In genomic region chr8:93969626-93970340, GRCm38 (mm10) we compare ENCODE assay signal across 20 mouse cellular contexts. TPM values are rescaled to one million over a fixed set of nuclear protein-coding genes. Genes with fewer than 3 reads are reported as not detected.
DNase-seq lines count a peak whose midpoint lies in the region; ATAC-seq lines count a peak whose summit lies in the region.
"Had no signal": no experiment of that assay in that cellular context is flagged by ENCODE, and none has a peak within 500 bp of the region (broad histone marks: within the 10 kb centered on the region; RNA-seq: fewer than 3 reads in every experiment).

No protein-coding gene starts in this region.

- no peak for ATAC-seq in midbrain, embryonic 11.5 days (ENCODE audit: low FRiP score)
- no peak for ATAC-seq in midbrain, embryonic 14.5 days (ENCODE audit: low FRiP score, low TSS enrichment)
- ATAC-seq: intestine, embryonic 15.5 days had no signal

- H3K4me2 ChIP-seq in midbrain, embryonic 11.5 days = no peak overlapping the region
- no peak overlapping the region for H3K4me2 ChIP-seq in midbrain, embryonic 14.5 days (ENCODE audit: low read length)
- H3K4me2 ChIP-seq: embryonic facial prominence, embryonic 13.5 days; heart, embryonic 15.5 days; intestine, embryonic 15.5 days; neural tube, embryonic 12.5 days had no signal

- no peak overlapping the region for H3K4me3 ChIP-seq in midbrain, embryonic 11.5 days (ENCODE audit: low read depth, low read length)
- no peak overlapping the region for H3K4me3 ChIP-seq in midbrain, embryonic 14.5 days (replicated peaks; ENCODE audit: low read depth, low read length)
- H3K4me3 ChIP-seq: embryonic facial prominence, embryonic 13.5 days; erythroblast, embryonic 14.5 days; heart, embryonic 15.5 days; intestine, embryonic 15.5 days; neural tube, embryonic 12.5 days had no signal

- WGBS in midbrain, embryonic 11.5 days = 76% methylated on average over 7 of the region's 7 CpGs
- WGBS in midbrain, embryonic 14.5 days = 83% methylated on average over 7 of the region's 7 CpGs

- no peak overlapping the region for H3K27ac ChIP-seq in midbrain, embryonic 11.5 days (ENCODE audit: low read depth, low read length)
- H3K27ac ChIP-seq in midbrain, embryonic 14.5 days (replicated peaks; ENCODE audit: low read depth, low read length) = no peak overlapping the region
- H3K27ac ChIP-seq: embryonic facial prominence, embryonic 13.5 days; heart, embryonic 15.5 days; intestine, embryonic 15.5 days; neural tube, embryonic 12.5 days had no signal

- no peaks in the 10 kb centered on the region for H3K27me3 ChIP-seq in midbrain, embryonic 11.5 days (ENCODE audit: control insufficient read depth, insufficient read depth, low read length)
- no peaks in the 10 kb centered on the region for H3K27me3 ChIP-seq in midbrain, embryonic 14.5 days (ENCODE audit: control insufficient read depth, insufficient read depth, low read length)
- H3K27me3 ChIP-seq: embryonic facial prominence, embryonic 13.5 days; heart, embryonic 15.5 days; intestine, embryonic 15.5 days; neural tube, embryonic 12.5 days had no signal

- DNase-seq in cerebellum, adult 9-11 months = peak; percentile 26
- DNase-seq in cerebellum, postnatal 10 days = no peak
- peak; percentile 85 for DNase-seq in heart, adult 11 months
- DNase-seq in heart, postnatal 36 days = no peak
- DNase-seq in midbrain, embryonic 11.5 days (ENCODE audit: low spot score, missing footprints) = peak; percentile 72
- DNase-seq in midbrain, embryonic 14.5 days = no peak
- DNase-seq in NIH3T3 (ENCODE audit: low read depth) = peak; percentile 22
- DNase-seq: adrenal gland, postnatal 25 days; embryo, embryonic 11 days; heart, postnatal 4 days; kidney, adult 8-10 months; kidney, postnatal 10 days; left cerebral cortex, postnatal 4 days; thymus, adult 18-20 months; thymus, postnatal 4 days had no signal

- peaks cover 12% of the 10 kb centered on the region for H3K36me3 ChIP-seq in midbrain, embryonic 11.5 days (ENCODE audit: control insufficient read depth, insufficient read depth, low read length)
- peaks cover 67% of the 10 kb centered on the region for H3K36me3 ChIP-seq in midbrain, embryonic 14.5 days (ENCODE audit: control insufficient read depth, insufficient read depth, low read length)

- H3K4me1 ChIP-seq in midbrain, embryonic 11.5 days (ENCODE audit: control insufficient read depth, insufficient read depth, low read length) = no peaks in the 10 kb centered on the region
- no peaks in the 10 kb centered on the region for H3K4me1 ChIP-seq in midbrain, embryonic 14.5 days (ENCODE audit: control insufficient read depth, insufficient read depth, low read length)
- H3K4me1 ChIP-seq: heart, embryonic 15.5 days; intestine, embryonic 15.5 days; neural tube, embryonic 12.5 days had no signal

- H3K9ac ChIP-seq in midbrain, embryonic 11.5 days (ENCODE audit: low read length) = no peak overlapping the region
- no peak overlapping the region for H3K9ac ChIP-seq in midbrain, embryonic 14.5 days (replicated peaks; ENCODE audit: low read length)
- H3K9ac ChIP-seq: embryonic facial prominence, embryonic 13.5 days; heart, embryonic 15.5 days; intestine, embryonic 15.5 days; neural tube, embryonic 12.5 days had no signal

- intact Hi-C loops in heart, postnatal 36 days (cut with DNase I) = no loop called here

- H3K9me3 ChIP-seq in midbrain, embryonic 11.5 days (ENCODE audit: control insufficient read depth, low read length) = no peaks in the 10 kb centered on the region
- H3K9me3 ChIP-seq in midbrain, embryonic 14.5 days (ENCODE audit: control insufficient read depth, low read length) = no peaks in the 10 kb centered on the region
- H3K9me3 ChIP-seq: embryonic facial prominence, embryonic 13.5 days; heart, embryonic 15.5 days; intestine, embryonic 15.5 days; neural tube, embryonic 12.5 days had no signal

RNA-seq across cellular contexts. Expression of gene Amfr, which starts 42.9 kb away (rescaled TPM):
- total RNA-seq in heart, postnatal 36 days (2021) = 100 to 1,000 TPM; 124 to 131 TPM
- 56.8 and 64.7 TPM in 2 replicates for polyA plus RNA-seq in midbrain, embryonic 11.5 days (2014; fragmentation: Nextera tagmentation; extraction: Ambion mirVana)
- polyA plus RNA-seq in midbrain, embryonic 14.5 days (2014; fragmentation: Nextera tagmentation; extraction: Ambion mirVana) = 65.0 and 81.6 TPM in 2 replicates

Comparison
In these comparisons a context has a peak if more than half of its experiments do, and no peak if none do; other contexts are left out.
1. DNase-seq: peak in cerebellum, adult 9-11 months (single experiment), heart, adult 11 months (single experiment), midbrain, embryonic 11.5 days (single experiment) and NIH3T3 (single experiment); none in cerebellum, postnatal 10 days (0 of 2), heart, postnatal 36 days (0 of 2) and midbrain, embryonic 14.5 days (single experiment).